Comparison of ENCODE assay signal across 9 mouse cellular contexts in genomic region chr13:103806210-103806851, GRCm38 (mm10). TPM values are rescaled to one million over a fixed set of nuclear protein-coding genes. Genes with fewer than 3 reads are reported as not detected.
DNase-seq lines count a peak whose midpoint lies in the region; ATAC-seq lines count a peak whose summit lies in the region.
"Had no signal": no experiment of that assay in that cellular context is flagged by ENCODE, and none has a peak within 500 bp of the region (broad histone marks: within the 10 kb centered on the region; RNA-seq: fewer than 3 reads in every experiment).

No protein-coding gene starts in this region.

- H3K4me2 ChIP-seq in hindbrain, embryonic 14.5 days (replicated peaks), result no peak overlapping the region
- H3K4me2 ChIP-seq in midbrain, embryonic 12.5 days (replicated peaks), result no peak overlapping the region
- H3K4me2 ChIP-seq: liver, embryonic 15.5 days had no signal

- WGBS in hindbrain, embryonic 14.5 days, result 18% methylated on average over 6 of the region's 6 CpGs
- 33% methylated on average over 6 of the region's 6 CpGs for WGBS in midbrain, embryonic 12.5 days

- H3K9me3 ChIP-seq in hindbrain, embryonic 14.5 days (ENCODE audit: control insufficient read depth, low read length), result no peaks in the 10 kb centered on the region
- H3K9me3 ChIP-seq in midbrain, embryonic 12.5 days, result no peaks in the 10 kb centered on the region
- H3K9me3 ChIP-seq: liver, embryonic 15.5 days had no signal

- no peak overlapping the region; the same call in 1 of the 2 replicates for H3K9ac ChIP-seq in hindbrain, embryonic 14.5 days
- no peak overlapping the region for H3K9ac ChIP-seq in midbrain, embryonic 12.5 days (replicated peaks)
- H3K9ac ChIP-seq: liver, embryonic 15.5 days had no signal

- H3K4me1 ChIP-seq in hindbrain, embryonic 14.5 days (replicated peaks; ENCODE audit: control insufficient read depth, insufficient read depth, low read length), result peaks cover 6% of the 10 kb centered on the region; the same call in 1 of the 2 replicates
- peaks cover 8% of the 10 kb centered on the region; the same call in 1 of the 2 replicates for H3K4me1 ChIP-seq in midbrain, embryonic 12.5 days

- no peak overlapping the region for H3K4me3 ChIP-seq in hindbrain, embryonic 14.5 days (replicated peaks; ENCODE audit: low read length)
- H3K4me3 ChIP-seq in midbrain, embryonic 12.5 days, result no peak overlapping the region
- H3K4me3 ChIP-seq: liver, embryonic 15.5 days had no signal

- no peaks in the 10 kb centered on the region for H3K27me3 ChIP-seq in hindbrain, embryonic 14.5 days (ENCODE audit: control insufficient read depth, insufficient read depth, low read length)
- H3K27me3 ChIP-seq in midbrain, embryonic 12.5 days, result no peaks in the 10 kb centered on the region
- H3K27me3 ChIP-seq: liver, embryonic 15.5 days had no signal

- ATAC-seq in hindbrain, embryonic 14.5 days (ENCODE audit: low FRiP score), result peak; percentile 87
- ATAC-seq in midbrain, embryonic 12.5 days (ENCODE audit: low FRiP score, low read depth), result peak; percentile 77

- DNase-seq in ZHBTc4 (ENCODE audit: low read depth, low spot score), result peak; percentile 52
- DNase-seq in cerebellum, adult 8-10 months, result peak; percentile 59
- peak; percentile 53 for DNase-seq in hindbrain, embryonic 14.5 days (ENCODE audit: low spot score)
- DNase-seq in ovary, postnatal 10 days (ENCODE audit: low spot score), result no peak
- DNase-seq in spleen, postnatal 14 days (ENCODE audit: low spot score in 2 of 2), result no peak
- DNase-seq in kidney, postnatal 14 days, result no peak
- DNase-seq in urinary bladder, postnatal 25 days (ENCODE audit: low spot score), result no peak

- peak overlapping the region; percentile 67; the same call in 1 of the 2 replicates for H3K27ac ChIP-seq in hindbrain, embryonic 14.5 days
- no peak overlapping the region for H3K27ac ChIP-seq in midbrain, embryonic 12.5 days (replicated peaks)
- H3K27ac ChIP-seq: liver, embryonic 15.5 days had no signal

- no peaks in the 10 kb centered on the region for H3K36me3 ChIP-seq in hindbrain, embryonic 14.5 days (replicated peaks; ENCODE audit: control insufficient read depth, insufficient read depth)
- no peaks in the 10 kb centered on the region for H3K36me3 ChIP-seq in midbrain, embryonic 12.5 days
- H3K36me3 ChIP-seq: liver, embryonic 15.5 days had no signal

RNA-seq across cellular contexts. Expression of gene Srek1, which starts 31.9 kb away (rescaled TPM):
- 74.3 and 77.9 TPM in 2 replicates for polyA plus RNA-seq in hindbrain, embryonic 14.5 days (2014; fragmentation: Nextera tagmentation; extraction: Ambion mirVana)
- 109 and 118 TPM in 2 replicates for polyA plus RNA-seq in midbrain, embryonic 12.5 days (2016; fragmentation: Nextera tagmentation; extraction: Ambion mirVana)

Comparison
In these comparisons a context has a peak if more than half of its experiments do, and no peak if none do; other contexts are left out.
1. DNase-seq: peak in ZHBTc4 (single experiment), cerebellum, adult 8-10 months (single experiment) and hindbrain, embryonic 14.5 days (single experiment); none in ovary, postnatal 10 days (single experiment), spleen, postnatal 14 days (0 of 2), kidney, postnatal 14 days (single experiment) and urinary bladder, postnatal 25 days (single experiment).